In genomic region chr3:90213956-90214684, GRCm38 (mm10) we compare ENCODE assay signal across 1 mouse cellular context.
TF ChIP-seq lines count a peak whose summit lies in the region.

No protein-coding gene starts in this region.

TF ChIP-seq in MEL, 35 proteins besides CTCF, POLR2A, EP300 and RAD21:
- TF ChIP-seq MAX (IDR thresholded peaks at IDR 0.05; ENCODE audit: low read length) (peak; percentile 64; the same call in 1 of the 2 replicates), ZC3H11A (IDR thresholded peaks at IDR 0.05; ENCODE audit: low read depth, low read length) (no peak), ZNF384 (IDR thresholded peaks at IDR 0.05; ENCODE audit: low read depth, low read length) (peak; percentile 48; the same call in 1 of the 2 replicates)
TF ChIP-seq in MEL: peak in this region for 2.
